Mouse (Mus musculus) testis, postnatal 14 days (tissue): Measurements from ENCODE around the gene Pax2.

Source experiments
- DNase-seq: peaks from one replicate; pipeline ENCODE4 v3.0.0; 2021; ENCODE audit warnings: low spot score

Pax2 gene

DNA sequence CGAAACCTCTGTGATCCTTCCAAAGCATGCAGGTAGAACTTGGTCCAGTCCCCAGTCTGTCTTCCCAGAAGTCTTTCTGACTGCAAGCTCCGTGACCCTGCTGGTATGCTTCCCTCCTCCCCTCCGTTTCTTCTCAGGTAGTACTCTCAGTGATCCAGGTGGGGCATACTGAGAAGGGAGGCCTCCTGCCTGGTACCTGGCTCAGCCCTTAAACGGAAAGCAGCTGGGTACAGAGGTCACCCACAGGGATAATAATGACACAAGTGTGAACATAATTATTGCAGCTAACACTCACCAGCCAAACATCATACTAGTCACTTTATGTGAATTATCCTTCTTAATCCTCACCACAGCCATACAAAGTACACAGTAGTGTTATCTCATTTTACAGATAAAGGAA is 28.5 kb downstream of the Pax2 start:
- DNase-seq = no peak

DNA sequence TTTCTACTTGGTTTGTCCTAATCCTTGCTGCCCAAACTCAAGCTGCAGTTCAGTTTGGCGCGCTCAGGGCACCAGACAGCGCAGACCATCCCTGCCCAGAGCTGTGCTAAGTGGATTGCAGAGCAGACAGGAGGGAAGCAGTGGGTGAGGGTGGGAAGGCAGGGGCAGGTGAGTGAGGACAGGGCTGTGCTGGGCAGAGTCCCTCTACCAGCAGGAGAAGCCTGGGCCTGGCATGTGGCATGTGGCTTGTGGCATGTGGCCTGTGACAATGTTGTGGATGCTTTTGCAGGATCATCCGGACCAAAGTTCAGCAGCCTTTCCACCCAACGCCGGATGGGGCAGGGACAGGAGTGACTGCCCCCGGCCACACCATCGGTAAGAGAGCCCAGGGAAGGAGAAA is 32.6 kb downstream of the Pax2 start:
- no peak for DNase-seq

DNA sequence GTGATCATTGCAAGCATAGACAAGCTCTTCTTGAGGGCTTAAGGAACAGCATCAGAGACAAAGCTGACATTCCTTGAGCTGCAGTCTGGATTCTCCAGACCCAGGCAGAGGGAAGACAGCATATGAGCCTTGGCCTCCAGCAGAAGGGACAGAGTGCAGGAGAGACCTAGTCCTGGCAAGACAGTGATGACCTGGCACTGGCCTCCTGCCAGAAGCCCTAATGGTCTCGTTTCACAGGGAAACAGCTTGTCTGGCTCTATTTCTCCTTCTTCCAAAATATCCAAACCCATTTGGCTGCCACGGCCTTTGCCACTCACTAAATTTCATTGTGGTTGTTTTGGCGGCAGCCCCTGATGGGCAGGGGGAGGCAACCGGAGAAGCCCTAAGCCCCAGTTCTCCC is 36.1 kb downstream of the Pax2 start:
- DNase-seq = no peak

DNA sequence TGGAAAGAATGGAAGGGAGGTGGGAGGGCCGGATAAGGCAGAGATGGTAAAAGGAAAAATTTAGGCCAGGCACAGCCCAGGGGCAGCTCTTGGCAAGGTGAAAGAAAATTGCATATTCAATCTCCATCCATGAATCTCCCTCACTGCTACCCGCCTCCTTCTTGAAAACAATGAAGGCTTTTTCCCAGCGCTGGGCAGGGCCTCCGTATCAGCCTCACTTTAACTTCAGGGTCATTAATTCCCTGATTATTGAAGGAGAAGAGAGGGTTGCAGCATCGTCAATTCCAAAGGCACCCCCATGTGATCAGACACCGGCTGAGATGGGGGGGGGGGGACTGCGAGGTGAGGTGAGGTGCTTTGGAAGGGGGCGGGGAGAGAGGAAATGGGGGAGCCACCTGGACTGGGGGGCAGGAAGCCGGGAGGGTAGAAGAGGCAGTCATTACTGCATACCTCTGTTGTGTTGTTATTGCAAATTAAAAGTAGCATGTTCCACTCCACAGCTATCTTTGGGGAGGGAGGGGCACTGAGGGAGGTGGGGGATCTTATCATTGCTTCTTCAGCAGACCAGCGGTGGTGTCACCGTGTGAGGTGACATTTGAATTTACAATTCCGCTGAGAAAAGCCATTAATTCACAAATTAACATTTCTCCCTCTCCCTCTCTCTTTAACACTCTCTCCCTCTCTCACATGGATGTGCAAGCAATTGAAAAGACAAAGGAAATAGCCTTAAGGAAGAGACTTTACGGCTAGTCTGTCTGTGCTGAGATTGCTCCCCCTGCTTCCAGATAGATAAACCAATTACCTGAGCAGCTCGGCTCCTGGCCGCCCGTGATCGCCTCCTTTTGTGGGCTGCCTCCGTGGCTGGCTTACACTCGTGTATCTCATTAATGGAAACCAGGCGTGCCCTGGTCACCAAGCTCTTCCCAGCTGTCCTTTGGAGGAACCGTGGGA is 41.5 kb downstream of the Pax2 start:
- no peak for DNase-seq

DNA sequence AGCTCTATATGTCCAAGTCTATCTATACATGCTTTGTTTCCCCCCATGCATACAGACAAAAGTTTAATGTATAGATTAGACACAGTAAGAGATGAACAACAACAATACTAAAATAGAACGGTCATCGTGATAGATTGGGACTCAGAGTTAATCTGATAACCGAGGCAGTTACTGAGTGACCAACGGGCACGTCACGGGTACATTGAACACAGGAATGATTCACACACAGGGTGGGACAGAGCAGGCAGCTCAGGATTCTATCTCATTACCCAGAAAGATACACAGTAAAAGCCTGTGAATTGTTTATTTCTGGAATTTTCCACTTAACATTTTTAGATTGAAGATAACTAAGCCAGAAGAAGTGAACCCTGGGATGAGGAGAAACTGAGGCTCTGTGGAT is 42.9 kb downstream of the Pax2 start:
- DNase-seq = no peak

DNA sequence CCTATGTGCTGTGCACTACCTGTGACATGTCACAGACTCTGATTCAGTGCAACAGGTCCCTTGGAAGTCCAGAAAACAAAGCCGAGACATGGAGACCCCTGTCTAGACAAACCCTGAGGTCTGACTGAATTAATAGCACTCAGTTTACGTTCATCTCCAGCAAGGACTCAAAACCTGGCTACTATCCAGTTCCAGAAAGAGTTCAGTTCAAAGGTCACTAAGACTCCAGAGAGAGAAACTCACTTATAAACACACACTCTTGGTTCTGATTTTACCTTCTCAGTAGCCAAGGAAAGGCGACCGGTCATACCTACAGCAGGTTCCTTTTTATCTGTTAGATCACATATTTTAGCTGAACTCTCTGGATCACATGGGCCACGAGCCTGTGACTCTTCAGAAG is 43.3 kb downstream of the Pax2 start:
- DNase-seq = no peak

DNA sequence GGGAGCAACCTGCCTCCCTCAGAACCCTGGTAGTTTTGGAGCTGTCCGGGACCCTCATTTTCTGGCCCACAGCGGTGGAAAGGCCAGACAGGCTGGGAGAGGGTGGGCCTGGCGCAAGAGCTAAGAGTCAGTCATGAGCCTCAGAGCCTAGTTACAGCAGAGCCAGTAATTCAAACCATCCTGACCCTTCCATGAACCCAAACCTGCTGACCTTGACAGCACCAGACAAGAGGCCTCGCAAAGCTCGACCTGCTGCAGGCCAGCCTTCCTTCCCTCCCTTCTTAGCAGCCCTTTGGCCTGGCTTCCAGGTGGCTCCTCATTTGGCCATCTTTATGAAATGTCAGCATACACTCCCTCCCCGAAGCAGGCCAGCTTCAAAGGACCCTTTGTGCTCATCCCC is 44.5 kb downstream of the Pax2 start:
- no peak for DNase-seq

DNA sequence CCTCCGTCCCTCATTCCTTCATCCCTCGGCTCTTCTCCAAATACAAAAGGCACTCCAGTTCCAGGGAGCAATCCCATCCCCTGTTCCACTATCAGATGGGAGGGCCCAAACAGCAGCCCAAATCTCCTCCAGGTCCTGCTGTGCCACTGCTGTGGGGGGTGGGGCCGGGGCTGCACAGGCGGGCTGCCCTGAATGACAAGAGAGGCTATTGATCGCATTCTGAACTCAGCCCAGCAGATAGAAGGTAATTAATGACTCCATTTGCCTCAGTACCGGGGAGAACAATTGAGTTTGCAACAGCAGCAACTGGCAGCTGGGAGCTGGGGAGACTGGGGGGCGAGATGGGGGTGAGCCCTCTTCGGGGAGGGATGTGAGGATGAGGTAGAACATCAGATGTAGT is 52.9 kb downstream of the Pax2 start:
- DNase-seq = no peak

DNA sequence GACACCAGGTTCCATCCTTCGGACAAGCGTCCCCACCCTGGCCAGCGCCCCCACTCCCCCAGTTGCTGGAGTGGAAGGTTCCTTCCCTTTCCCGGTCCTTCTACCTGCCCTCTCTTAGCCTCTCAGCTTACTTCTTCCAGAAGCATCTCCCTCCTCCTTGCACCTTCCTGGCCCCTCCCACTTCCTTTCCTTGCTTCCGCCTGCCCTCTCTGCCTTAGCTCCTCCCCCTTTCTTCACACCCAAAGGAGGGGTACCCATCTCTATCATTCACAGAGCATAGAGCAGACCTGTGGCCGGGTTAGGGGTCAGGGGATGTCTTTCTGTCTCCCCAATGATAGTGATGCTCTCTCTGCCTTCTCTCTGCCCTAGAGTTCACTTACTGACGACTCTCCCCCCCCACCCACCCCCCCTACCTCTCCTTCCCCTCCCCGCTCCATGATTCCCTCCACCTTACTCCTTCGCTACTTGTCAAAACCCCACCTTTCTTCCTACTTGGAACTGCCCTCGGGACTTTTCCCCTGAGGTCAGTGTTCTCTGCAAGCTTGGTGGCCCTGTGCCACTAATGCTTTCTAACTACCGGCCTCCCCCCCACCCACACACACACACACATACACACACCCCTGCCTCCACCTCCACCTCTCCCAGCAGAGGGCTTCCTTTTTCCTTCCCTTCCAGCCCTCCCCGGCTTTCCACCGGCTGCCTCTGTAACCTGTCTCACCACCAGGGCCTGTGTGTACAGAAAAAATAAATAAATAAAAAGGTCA is 57.0 kb downstream of the Pax2 start:
- no peak for DNase-seq

DNA sequence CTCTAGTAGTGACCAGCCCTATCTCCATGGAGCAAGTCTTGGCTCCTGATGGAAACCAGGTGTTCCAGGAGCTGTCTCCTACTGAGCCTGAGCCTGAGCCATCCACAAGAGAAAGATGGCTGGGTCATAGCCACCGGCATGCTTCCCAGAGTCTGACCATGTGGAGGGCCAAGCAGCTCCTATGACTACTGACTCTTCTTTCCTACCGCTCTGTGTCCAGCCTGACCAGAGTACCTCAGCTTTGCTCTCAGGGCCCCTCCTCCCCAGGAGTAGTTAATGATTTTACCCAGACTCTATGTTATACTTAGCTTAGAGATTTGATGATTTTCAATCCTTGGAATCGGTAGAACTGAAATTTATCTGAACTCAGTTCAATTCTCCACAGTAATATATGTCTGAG is 59.3 kb downstream of the Pax2 start:
- DNase-seq = no peak

DNA sequence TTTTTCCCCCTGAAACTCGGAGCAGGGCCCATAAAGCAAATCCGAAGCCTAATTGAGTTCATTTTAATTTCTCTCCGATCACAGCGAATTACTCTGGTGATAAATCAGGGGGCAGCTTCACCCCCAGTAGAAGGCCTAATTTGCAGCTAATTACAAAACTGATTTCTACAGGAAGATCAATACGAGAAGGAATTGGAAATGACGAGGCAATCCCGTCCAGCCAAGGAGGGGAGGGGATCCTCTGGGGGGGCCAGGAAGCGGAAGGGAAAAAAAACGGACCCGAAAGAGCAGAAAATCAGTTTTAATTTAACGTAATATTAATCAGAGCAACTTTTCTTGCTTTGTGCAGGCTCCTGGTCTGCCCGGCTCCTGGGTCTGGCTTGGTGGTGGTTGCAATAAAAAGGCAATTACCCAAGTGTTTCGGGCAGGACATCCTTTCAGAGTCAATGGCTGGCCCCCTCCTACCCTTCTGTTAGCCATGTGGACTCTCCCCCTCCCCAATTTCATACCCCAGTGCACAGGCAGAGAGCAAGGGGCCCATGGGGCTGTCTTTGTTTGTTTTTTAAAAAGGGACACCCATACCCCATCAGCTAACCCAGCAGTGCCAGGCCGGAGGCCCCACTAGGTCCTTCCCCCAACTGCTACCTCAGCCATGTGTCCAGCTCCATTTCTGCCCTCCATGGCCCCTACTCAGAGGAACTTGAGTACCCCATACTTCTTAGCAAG is 61.7 kb downstream of the Pax2 start:
- DNase-seq = no peak

DNA sequence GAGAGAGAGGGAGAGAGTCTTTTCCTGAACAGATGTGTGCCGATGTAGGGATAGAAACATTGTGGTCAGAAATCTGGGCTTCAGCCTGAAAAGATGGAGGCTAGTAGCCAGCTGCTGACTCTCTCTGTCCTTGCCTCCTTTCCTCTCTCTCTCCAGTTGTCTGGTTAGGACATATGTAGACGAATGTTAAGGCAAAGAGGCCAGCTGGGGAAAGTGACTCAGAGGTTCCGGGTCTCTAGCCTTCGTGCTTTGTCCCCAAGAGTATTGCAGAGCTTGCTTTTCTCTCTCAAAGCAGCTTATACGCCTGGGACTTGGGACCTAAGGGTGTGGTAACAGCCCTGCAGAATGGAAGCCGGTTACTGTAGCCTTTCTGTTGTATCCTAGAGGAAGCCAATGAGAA is 62.8 kb downstream of the Pax2 start:
- no peak for DNase-seq

DNA sequence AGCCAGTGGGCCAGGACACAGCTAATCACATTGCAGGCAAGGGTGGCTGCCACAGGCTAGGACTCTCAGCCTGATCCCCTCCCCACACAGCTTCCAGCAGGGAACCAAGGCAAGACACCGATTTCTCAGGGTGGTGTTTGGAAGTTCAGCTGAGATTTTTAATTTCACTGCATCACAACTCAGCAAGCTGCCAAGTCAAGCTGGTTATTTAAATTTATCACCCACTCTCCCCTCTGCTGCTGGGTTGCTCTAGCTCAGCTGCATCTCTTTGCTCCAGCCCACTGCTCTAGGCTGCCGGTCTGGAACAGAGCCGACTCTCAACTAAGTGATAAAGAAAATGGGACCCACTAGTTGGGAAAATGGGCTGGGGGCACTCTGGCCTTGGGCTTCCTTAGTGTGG is 65.7 kb downstream of the Pax2 start:
- DNase-seq = no peak

DNA sequence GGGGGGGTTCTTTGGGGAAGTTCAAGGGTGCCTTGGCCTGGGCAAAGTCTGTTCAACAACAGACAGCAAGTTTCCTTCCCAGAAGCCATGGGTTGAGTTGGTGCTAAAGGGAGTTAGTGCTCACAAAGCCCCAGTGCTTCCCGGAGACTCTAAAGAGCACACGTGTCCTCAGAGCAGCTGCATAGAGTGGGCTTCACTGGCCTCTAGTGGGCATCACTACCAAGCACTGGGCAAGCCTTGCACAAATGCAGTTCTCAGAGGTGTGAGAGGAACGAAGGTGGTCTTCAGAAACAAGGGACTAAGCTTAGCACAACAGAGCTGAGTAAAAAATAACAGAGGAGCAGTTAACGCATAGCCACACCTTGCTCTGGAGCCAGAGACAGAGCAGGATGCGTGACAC is 66.5 kb downstream of the Pax2 start:
- DNase-seq = no peak

DNA sequence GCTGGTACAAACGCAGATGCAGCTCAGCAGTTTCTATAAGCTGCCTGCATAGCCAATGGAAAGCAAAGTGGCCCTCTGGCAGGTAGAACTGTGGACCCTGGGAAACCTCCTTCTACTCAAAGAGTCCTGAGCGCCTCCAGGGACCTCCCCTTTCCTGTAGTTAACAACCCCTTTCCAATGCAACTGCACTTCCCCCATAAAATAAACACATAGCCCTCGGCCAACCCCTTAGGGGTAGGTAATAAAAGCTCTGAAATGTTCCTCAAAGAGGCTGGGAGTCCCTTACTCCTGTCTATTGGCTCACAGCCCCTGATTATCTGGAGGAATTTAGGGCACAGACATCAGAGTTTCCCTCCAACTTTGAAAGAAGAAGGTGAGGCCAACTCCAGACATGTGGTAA is 67.8 kb downstream of the Pax2 start:
- no peak for DNase-seq

DNA sequence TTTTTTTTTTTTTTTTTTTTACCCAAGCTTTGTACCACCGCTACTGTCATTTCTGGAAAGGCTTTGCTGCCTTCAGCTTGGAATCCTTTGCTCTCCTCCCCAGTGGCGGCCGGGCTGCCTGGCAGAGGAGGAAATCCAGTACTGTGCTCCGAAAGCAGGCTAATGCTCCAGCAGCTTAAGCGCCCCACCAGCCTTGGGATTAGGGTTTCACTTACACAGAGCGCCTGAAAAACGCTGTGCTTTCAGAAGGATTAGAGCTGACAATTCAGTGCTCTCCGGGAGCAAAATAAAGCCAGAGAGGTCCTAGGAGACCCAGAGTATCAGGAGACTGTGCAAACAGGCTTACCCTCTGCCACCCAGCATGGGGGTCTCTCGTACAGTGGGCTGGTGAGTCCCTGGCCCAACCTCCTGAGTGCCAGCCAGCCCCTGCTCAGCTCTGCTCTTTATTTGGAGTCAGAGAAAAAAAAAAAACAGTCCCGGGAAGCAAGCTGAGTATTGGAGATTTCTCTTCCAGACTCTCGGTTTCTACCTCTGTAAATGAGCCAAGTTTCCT is 69.4 kb downstream of the Pax2 start:
- no peak for DNase-seq

DNA sequence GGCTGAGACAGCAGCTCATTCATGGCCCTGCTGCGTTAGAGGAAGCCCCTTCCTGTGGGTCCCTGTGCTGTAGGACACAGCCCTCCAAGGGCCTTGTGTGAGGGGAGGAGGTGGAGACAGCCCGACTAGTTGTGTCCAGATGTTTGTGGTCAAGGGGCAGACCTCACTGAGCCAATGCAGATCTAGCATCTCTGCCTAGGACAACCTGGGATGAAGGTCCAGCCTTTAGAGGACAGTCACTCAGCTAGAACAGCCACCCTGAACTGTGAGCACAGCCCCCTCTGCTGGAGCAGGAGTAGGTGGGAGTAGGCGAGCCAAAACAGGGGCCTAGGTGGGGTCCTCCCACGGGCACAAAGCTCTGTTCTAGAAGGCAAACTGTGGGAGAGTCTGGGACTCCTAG is 70.0 kb downstream of the Pax2 start:
- DNase-seq = no peak

DNA sequence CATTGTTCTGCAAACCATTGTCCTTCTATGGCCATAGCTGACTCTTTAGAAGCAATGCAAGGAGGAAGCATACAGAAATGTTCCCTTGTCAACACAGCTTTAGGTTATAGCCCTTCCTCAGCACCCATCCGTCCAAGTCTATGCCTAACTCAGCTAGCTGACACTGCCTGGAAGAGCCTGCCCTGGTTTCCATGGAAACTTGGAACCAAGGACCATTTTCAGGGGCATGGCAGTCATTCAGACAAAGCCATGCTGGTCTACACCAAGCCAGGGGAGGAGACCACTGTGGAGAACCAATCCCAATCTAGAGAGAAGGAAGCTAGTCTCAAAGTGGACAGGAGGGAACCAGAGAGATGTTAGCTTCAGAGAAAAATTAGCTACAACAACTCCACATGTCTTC is 77.5 kb downstream of the Pax2 start:
- DNase-seq = no peak

DNA sequence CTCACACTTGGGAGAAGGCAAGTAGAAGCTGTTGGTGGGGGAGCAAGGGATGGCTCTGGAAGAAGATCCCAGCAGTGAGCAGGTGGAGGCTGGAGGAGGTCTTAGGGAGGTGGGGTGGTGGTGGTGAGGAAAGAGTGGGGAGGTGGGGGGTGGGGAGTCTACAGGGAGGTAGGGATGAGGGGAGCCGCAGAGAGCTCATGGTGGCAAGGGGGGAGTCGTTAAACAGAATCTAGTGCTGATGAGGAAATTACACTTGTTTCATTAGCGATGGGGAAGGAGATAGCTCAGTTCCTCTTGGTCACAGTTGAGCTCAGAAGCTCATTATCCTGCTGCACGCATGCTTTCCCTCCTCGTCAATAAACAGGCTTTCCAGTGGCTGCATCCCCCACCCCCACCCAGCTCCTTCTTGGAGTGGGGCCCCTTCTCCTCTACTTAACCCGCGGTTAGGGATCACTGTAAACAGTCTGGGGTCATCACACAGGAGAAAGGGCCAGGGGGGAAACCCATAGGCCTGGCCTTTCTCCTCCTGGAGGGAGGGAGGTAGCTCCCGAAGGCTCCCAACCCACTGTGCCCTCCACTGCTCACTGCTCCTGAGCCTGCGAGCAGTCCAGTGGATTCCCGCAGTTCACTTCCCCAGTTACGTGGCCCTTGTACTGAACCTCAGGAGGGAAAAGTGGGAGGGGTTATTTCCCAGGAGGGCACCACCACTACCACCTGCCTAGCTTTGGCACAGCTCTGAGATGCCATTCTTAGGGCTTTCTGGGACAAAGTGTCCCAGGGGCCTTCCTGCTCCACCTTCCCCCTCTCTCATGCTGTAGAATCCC is 78.6 kb downstream of the Pax2 start:
- no peak for DNase-seq

DNA sequence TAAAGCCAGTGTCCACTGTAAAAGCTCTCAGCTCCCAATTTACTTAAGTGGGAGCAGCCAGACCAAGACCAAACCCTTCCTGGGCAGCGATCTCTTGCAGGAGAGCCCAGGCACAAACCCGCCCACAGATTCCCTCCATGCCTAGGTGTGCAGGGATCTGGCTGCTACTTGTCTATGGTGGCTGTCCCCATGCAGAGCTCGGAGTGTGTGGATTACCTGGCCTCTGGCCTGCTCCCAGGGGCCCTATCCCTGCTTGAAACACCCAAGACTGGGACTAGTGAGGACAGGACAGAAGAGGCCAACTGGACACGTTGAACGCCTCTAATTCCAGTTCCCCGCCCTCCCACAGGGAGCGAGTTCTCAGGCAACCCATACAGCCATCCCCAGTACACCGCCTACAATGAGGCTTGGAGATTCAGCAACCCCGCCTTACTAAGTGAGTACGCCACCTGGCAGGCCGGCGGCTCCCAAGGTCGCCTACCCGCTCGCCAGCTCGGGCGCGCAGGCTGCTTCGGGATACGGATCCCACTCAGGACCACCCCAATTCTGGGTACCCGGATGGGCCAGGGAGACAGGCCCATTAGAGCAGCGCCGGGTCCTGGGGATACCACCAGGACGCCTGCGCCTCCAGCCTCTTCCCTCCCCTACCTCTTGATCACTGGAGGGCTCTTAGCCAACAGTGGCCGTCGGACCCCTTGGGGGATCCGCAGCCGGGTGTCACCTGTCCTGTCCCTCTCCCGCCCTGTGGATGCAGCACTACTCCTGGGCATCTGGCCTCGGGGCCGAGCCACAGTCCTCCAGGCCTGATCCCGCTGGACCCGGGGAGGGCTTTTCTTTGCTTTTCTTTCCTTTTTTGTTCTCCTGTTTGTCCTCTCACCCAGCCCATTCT is 79.4 kb downstream of the Pax2 start:
- no peak for DNase-seq
